Mouse (Mus musculus) c-Kit-positive CD71-negative TER-119-negative erythroid progenitor cells, embryonic 14.5 days (primary cell): ENCODE results near the gene Sema4a.
"Not testable (repeated sequence)": the region's sequence is repeated elsewhere in the genome, so short reads cannot be mapped to it uniquely, and the experiment has no call there.

Source experiments
- DNase-seq: peaks from one replicate; pipeline ENCODE4 v3.0.0-alpha.2; 2013; ENCODE audit warnings: low read depth

The Sema4a gene

DNA sequence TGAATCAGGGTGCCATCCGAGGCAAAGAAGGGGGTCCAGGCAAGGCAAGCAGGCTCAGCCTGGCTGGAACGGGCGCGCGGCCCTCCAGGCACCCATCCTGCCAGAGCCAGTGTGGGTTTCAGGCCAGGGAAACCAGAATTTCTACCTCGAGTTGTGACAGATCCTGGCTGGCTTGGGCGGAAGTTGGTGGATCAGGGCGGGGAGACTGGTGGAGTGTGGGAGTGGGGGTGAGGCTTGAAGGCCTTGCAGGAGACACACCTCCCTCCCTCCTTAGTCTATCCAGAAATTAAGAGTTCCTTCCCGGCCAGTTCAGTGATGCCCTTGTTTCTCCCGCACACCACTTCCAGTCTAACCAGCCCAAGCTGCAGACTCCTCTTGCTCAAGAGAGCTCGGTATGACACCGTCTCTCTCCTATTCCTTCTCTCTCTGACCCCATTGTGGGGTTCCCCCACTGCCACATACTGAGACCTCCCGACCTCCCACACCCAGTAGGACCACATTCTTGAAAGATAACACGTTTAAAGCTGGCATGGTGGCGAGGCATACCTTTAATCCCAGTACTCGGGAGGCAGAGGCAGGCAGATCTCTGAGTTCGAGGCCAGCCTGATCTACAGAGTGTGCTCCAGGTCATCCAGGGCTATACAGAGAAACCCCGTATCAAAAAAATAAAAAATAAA is 5.3 kb downstream of the Sema4a start:
- no peak for DNase-seq

DNA sequence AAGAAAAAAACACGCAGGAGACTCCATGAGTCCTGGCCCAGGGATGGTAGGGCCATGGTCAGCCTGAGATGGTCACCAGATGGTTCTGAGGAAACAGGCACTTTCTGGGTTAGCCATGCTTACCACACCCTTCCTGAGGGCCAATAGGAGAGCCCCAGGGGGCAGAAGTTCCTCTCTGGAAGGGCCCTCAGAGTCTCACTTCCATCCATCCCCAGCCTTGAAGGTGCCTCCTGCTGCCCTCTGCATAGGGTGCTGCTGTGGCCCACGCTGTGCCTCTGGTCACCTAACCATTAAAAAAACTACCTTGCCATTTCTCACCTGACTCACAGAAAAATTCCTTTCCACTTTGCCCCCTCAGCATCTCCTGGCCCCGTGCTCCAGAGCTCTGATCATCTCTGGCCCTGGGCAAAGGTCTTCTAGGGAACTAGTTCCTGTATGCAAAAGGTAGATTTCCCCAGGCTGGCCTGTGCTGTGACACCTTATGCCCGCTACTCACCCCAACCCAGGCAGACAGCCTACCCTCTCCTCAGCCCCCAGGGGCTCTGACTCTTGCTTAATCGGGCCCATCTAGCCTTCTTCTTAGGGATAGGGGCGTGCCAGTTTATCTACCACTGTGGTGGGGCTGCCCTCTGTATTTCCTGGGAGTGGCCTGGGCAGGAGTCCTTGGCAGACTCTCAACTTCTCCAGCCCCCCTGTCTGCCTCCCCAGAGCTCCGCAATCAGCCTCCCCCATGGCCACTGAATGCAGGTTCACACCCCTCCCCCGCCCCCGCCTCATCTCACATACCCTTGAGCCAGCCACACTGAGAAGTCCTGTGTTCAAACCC is 6.0 kb downstream of the Sema4a start:
- DNase-seq: no peak

DNA sequence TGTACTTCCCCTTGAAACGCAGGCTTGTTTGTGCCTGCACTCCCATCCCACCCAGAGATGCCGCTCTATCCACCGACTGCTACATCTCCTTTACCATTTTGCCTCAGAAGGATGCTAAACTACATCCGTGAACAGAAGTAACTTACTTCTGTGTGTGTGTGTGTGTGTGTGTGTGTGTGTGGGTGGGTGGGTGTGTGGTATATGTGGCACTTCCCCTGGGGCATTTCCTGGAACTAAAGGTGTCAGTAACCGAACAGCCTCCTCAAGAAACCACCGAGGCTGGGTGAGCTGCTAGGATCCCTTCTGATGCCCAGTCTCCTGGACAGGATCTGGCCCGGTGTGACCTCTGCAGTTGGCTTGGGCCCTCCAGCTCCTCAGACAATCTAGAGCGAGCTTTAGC is 7.0 kb downstream of the Sema4a start:
- DNase-seq: no peak

DNA sequence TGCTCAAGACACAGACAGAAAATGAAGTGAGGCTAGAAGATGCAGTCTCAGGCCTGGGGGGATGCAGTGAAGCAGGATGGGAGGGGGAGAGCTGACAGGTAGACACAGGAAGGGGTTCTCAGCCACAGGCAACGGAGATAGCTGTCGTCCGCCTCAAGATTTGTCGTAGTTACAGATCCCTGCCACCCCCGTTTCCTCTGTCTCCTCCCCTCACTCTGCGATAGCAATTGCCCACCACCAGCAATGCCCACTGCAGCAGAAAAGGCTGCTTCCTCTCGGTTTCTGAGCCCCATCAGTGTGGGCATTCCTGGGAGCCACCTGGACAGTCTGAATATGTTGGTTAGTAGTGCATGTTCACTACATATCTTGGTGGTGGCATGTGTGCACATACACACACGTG is 7.6 kb downstream of the Sema4a start:
- no peak for DNase-seq

DNA sequence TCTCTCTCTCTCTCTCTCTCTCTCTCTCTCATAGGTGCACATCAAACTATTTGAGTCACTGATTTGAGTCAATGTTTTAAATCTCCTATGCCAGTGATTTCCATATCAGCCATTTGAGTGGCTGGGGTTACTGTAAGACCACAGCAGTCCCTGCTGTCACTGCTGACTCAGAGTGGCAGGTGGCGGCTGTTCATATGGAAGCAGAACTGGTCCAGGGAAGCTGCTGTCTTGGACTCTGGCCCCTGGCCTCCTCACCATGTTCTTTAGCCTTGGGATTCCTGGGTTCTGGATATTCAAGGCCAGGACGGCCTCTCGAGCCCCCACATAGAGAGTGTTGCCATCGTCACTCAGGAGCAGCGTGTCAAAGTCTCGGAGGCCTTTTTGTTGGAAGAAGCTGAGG is 8.3 kb downstream of the Sema4a start:
- DNase-seq: no peak

DNA sequence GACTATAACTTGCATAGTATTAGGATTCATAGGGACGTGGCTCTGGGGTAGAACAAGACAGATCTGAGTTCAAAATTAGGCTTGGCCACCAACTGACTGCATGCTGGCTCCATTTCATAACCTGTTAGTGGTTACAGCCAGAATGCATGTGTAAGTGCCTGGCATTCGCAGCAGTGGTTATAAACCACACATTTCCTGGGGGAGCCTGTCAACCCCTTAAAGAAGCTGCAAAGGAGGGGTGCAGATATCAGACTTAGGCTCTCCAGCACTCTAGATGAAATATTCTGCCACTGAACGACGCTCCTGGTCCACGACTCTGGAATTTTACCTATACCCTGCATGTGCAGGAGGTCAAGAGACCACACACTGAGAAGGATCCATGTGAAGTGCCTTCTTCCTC is 8.7 kb downstream of the Sema4a start:
- DNase-seq: no peak

DNA sequence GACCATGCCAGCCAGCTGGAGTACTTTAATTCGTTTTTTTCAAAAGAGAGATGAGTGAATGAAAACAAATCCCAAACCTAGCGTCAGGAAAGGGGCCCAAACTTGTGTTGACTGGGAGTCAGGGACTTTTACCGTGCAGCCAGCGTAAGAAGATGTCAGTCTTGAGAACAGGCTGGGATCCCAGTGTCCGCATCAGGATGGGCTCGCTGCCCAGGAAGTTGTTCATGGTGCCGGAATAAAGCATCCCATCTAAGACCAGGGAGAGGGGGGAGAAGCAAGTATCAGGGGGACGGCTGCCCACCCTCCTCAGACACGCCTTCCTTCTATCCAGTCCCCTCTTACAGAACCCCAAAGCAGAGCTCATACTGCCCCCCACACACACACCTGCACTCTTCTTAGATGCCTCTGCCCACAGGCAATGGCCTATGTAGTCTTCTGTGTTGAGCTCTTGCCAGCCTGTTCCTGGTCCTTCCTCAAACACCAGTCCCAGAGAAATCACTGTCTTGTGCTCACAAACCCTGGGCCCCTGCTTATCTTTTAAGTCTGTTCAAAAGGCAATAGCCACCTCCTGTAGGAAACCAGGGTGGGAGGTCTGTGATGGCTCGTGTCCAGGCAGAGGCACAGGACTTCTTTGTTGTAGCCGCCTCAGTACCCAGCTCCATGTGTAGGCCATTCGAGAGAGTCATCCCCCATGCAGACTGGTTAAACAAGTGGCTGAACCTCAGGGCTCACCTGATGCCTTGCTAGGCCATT is 10.4 kb downstream of the Sema4a start:
- DNase-seq: no peak

GRCm38 (mm10) chr3:88449395-88450023 is 11.5 kb downstream of the Sema4a start:
- DNase-seq: no peak

DNA sequence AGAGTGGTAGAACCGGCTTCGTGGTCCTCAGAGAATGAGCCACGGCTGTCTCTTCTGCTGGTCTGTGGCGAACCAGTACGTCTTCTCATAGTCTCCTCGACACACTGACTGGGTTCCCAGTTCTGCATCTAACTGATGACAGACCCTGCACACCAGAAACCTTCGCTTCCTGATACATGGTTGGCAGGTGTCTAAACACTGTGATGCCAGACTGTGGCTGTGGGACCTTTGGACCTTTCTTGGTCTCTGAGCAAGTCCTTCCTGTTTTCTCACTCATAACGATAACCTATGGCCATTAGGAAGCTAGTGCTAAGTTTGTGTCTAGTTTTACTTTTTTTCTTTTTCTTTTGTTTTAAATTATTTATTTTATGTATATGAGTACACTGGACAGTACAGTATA is 12.5 kb downstream of the Sema4a start:
- no peak for DNase-seq

GRCm38 (mm10) chr3:88447676-88448183 is 13.3 kb downstream of the Sema4a start:
- no peak for DNase-seq

- DNase-seq: no peak
Observed at GRCm38 (mm10) chr3:88446471-88447123, 14.4 kb downstream of the Sema4a start.

DNA sequence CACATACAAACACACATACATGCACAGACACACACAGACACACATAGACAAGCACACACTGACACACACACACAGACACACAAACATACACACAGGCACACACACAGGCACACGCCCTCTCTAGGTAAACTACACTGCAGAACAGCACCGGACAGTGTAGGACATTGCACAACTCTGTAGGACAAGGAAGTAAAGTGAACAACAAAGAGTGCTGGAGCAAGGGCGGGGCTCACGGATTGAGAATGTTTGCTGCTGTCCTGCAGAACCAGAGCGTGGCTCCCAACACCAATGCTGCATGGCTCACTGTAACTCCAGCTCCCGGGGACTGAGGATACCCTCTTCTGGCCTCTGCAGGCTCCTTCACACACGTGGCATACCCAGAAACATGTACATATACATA is 18.1 kb downstream of the Sema4a start:
- DNase-seq: no peak

GRCm38 (mm10) chr3:88442488-88442887 is 18.5 kb downstream of the Sema4a start:
- DNase-seq: no peak

DNA sequence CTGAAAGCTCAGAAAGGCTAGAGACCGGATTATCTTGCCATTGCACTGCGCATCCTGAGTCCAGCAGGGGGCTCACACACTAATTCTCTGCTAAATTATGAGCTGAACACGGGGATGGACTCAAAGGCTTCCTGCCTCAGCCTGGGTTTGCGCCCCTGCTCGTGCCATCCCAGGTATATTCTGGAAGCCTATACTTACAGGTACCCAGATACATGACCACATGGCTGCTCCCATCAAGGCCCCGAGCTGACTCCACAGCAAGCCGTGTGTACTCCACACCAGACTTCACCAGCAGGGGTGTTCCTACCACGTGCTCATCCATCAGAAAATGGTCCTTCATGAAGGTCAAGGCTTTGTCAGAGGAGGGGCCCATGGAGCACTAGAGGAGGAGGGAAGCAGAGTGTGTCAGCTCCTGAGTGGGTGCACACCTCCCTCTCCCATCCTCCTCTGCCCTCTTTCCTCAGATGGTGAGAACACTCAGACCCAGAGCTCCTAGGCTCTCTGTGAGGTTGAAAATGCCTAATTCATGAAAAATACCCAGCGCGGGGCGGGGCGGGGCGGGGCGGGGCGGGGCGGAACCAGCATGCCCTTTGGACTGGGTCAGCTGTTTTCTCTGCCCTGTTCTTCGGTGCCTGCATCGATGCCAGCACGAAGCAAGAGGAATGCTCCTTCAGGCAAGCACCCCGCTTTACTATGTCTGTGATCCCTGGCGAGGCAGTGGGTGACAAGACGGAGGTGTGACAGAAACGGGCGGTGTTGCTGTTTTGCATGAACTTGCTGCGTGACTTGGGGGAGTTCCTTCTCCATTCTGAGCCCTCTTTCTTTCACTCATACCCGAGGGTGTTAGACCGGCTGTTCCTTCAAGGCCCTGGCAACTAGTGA is 20.2 kb downstream of the Sema4a start:
- DNase-seq: peak; percentile 54

DNA sequence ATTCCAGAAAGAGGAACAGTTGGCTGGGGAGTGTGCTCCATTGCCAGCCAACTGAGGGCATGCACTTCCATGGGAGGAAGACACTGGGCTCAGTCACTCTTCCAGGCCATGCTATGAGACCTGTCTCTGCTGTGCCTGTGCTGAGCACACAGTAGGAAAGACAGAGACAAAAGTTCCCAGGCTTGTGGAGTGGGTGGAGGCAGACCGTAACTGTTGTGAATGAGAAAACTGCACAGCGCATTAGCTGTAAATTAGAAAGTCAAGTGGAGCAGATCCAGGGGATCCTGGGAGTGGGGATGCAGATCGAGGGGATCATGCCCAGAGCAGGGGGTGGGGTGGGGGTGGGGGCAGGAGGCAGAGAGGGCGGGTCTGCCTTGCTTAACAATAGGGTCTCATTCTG is 21.4 kb downstream of the Sema4a start:
- no peak for DNase-seq

- no peak for DNase-seq
Observed at GRCm38 (mm10) chr3:88437454-88437853, 23.5 kb downstream of the Sema4a start.

DNA sequence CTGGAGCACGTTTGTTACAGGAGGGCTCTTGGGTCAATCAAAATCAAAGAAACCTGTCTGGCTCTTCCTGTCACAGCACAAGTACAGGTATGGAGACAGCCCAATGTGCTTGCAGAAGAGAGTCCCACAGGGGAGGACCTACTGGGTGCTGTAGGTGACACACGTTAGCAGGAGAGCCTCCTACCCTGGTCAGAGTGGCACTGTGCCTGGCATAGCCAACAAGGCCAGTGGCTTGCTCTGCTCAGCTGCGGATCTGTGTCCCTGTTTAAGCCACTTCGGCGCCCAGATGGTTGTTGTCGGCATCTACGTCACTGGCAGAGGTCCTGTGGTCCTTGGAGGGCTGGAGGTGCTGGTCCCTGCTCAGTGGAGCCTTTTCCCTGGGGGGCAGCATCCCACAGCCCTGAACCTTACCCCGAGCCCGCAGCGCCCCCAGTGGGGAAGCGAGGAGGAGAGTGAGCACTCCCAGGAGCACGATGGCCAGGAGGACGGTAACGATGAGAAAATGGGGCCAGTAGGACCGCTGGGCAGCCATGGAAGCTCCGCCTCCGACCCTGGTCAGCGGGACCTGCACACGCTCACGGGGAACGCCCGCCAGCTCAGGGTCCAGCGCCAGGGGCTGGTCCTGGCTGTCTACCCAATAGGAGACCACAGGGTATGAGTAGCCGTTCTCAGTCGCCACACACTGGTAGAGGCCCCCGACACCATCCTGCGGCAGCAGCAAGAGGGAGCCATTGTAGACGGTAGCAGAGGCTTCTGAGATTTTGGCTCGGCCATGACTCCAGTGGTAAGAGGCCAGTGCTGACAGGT is 24.4 kb downstream of the Sema4a start:
- DNase-seq: peak; percentile 40

GRCm38 (mm10) chr3:88435515-88435914 is 25.5 kb downstream of the Sema4a start:
- DNase-seq: no peak

GRCm38 (mm10) chr3:88428639-88429038 is 32.3 kb downstream of the Sema4a start:
- not testable (repeated sequence) for DNase-seq
